Mouse (Mus musculus): Measurements from ENCODE around the gene Pkig. TPM values are rescaled to one million over a fixed set of nuclear protein-coding genes. Genes with fewer than 3 reads are reported as not detected.
A peak's percentile ranks its signal among the peaks of the same experiment; 100 is the strongest.

Gene Pkig
- total RNA-seq, 1 experiment from 2014 or later: 47.7 TPM

- DNase-seq: no peak
Observed at GRCm38 (mm10) chr2:163710606-163711159, 52.5 kb downstream of the Pkig start.

DNA sequence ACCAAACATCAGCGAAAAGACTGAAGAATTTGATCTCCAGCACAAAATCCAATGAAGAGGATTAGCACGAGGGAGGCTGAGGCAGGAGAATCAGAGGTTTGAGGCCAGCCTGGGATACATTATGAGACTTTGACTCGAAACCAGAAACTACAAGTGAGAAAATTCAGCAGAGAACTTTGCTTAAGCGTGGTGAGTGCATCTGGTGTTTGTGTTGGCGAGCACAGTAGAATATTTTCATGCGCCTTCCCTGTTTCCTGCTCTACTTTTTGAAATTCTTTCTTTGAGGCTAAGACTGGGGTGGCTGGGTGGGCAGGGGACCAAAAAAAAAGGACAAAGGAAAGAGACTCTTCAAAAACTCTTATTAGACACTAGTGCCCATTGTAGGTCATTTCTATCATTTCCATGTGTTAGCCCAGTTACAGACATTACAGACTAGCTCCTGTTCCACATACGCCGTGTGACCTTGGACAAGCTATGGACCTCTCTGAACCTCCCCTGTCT lies 53.2 kb downstream of the Pkig start:
- DNase-seq: no peak

- no peak for DNase-seq
Observed at GRCm38 (mm10) chr2:163712473-163712872, 54.3 kb downstream of the Pkig start.

- DNase-seq: no peak
Observed at GRCm38 (mm10) chr2:163712874-163713273, 54.7 kb downstream of the Pkig start.

- no peak for DNase-seq
Observed at GRCm38 (mm10) chr2:163713340-163713739, 55.2 kb downstream of the Pkig start.

GRCm38 (mm10) chr2:163716448-163716847 lies 58.3 kb downstream of the Pkig start:
- DNase-seq: no peak

DNA sequence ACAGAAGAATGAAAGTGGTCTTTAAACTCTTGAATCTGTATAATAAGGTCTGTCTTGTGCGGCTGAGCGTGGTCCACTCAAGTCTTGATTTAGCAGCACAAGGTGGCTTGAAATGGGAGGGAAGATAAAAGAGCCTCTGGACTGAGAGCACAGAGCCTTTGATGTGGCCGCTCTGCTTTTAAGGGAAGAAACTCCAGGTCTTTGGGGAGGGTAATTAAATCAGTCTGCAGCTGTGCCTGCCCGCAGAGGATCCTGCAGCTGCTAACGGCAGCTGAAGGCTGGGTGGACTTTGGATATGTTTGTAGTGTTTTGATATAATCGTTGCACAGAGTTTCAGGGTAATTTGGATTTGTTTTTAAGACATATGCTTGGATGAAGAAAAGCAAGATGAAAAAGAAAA lies 58.7 kb downstream of the Pkig start:
- DNase-seq: no peak

DNA sequence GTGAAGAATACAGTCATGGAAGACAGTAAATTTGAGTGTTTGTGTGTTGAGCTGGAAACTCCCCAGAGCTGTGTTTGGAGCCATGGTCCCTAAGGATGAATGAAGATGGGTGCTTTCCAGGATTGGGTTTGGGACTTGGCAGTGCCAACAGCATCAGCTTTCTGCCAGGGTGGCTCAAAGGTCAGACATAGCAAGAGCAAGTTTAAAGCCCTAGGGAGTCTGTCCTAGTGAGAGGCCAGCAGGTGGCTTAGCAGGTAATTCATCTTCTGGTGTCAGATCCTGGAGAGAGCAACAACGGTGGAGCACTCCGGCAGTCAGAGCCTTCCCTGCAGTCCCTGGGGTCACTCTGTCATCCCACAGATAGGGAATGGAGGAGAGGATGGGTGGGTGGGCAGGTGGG lies 60.3 kb downstream of the Pkig start:
- DNase-seq: no peak

- peak; percentile 83 for DNase-seq
Observed at GRCm38 (mm10) chr2:163718951-163719603, 60.9 kb downstream of the Pkig start.

GRCm38 (mm10) chr2:163719616-163720015 lies 61.4 kb downstream of the Pkig start:
- DNase-seq: no peak

- DNase-seq: peak; percentile 83
Observed at GRCm38 (mm10) chr2:163722550-163722949, 64.4 kb downstream of the Pkig start.

DNA sequence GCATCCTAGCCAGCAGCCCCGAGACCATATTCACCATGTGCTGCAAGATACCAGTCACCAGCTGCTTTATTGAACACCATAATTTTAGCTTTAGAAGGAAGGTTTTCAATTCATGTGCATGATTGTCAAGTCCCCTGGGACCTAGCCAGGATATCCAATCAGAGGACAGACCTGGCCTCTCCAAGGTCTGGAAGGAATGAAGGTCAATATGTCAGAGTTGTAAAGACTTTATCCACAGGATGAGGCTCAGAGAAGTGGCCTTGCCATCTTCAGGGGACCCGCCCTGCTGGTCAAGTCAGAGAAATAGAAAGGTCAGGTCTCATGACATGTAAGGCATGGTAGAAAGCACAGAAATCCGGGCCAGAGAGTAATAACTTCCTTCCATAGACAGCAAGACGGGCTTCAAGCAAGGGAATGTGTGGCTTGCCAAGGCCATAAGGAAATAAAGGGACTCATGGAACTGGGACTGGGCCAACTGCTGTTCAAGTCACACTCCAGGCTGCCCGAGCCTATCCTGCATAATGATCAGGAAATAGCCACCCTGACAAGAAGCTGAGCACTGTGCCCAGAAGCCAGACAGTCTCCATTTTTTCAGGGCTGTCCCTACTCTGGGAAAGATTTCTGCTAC lies 68.7 kb downstream of the Pkig start:
- DNase-seq: peak; percentile 23

- no peak for DNase-seq
Observed at GRCm38 (mm10) chr2:163728300-163728699, 70.1 kb downstream of the Pkig start.

GRCm38 (mm10) chr2:163732021-163732420 lies 73.8 kb downstream of the Pkig start:
- no peak for DNase-seq

DNA sequence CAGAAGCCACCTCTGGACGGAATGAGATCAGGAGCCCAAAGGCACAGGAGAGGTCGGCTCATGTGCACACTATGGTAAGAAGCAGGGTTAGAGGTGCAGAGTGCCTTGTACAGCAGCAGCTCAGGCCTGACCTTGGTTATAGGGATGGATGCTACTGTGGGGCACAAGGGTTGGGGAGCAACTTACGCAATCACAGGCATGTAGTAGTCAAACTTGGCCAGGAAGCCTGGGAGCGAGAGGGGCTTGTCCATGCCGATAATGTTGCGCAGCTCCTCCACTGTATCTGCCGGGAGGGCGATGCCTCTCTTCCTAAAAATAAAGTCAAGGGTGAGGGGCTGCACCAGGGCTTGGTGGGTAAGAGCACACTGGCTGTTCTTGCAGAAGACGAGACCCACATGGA lies 77.0 kb downstream of the Pkig start:
- no peak for DNase-seq

GRCm38 (mm10) chr2:163735980-163736379 lies 77.8 kb downstream of the Pkig start:
- no peak for DNase-seq

- DNase-seq: no peak
Observed at GRCm38 (mm10) chr2:163742656-163743055, 84.5 kb downstream of the Pkig start.

DNA sequence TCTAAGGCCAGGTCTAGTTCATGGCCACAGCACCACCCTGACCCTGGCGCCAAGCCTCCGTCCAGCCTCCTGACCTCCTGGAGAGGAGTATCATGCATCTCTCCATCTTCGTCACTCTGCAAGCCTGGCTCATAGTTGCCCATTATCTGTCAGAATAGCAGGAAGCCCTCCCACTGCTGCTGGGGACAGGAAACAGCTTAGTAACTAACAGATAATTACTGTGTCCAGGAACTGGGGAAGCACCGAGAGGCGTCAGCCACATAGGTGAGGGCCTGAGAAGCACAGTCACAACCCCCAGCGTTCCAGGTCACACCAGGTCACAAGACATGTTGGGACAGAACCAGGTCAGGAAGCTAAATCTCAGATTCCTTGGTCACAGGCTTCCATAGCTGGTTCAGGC lies 85.2 kb downstream of the Pkig start:
- DNase-seq: no peak

DNA sequence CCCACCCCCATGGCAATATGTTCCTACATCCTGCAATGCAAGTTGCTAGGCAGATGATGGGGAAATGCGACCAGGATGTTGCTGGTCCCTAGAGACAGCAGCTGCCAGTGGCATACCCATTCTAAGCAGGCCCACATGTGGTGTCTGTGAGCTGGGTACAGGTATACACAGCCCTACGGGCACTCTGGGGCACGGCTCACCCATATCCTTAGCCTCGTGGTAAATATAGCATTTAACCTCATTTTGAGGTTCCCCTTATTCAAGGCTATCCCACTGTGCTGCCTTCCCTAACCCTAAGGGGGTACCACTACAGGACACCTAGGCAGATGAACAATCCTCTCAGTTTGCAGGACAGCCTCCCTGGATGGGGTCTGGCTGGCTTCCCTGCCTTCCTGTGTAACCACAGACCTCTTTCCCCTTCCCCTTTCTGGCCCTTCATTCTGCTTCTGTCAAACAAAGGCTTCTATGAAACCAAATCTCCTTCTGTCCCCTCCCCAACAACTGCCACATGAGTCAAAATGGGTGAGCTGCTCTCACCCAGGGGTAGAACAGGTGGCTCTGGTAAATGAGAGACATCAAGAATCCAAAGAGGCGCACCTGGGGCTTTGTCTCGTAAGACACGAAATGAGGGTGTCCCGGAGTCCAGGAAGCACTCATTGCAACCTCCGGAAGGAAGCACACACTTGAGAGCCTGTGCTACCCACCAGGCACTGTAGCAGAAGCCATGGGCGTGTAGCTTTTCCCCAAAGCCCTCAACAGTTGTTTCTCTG lies 86.8 kb downstream of the Pkig start:
- DNase-seq: no peak

GRCm38 (mm10) chr2:163749647-163750611 lies 91.7 kb downstream of the Pkig start, which contains the start of gene Ada:
Gene Ada (minus strand): TSS chr2:163750239.
- peak; percentile 80 for DNase-seq

DNA sequence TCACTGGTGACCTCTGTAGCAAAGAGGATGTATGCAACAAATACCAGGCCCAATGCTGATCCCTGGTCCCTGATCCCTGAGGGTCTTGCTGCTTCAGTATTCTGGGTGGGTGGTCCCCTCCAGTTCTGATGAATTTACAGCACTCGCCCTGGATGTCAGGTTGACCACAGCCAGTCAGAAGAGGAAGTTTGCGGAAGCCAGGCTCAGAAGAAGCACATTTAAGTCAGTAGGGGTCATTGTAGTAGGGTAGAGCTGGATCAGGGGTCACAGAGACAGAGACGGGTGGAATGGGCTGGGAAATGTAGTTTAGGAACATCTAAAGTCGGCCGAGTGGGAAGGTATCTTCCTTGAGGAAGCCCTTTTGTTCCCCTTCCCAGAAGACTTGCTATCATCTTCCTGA lies 96.0 kb downstream of the Pkig start:
- DNase-seq: no peak

DNA sequence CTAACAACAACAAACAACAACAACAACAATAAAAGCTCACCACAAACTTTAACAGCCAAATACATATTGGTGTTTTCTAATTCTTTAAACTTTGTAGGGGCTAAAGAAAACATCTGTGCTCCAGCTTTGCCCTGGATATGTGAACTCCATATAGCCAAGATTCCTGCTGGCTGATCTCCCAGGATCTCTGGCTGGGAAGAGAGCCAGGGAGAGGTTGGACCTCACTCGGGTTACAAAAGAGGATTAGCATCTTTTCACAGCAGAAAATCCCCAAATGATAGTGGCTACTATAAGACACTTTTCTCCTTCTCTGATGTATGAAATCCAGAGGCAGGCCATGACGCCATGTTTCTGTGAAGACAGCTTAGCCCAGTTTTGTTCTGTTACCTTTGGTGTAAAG lies 98.5 kb downstream of the Pkig start:
- peak; percentile 41 for DNase-seq

Measured in adrenal gland, postnatal 25 days (tissue).